Mouse (Mus musculus) MEL (cell line): Measurements from ENCODE around the gene Gpr156.

Experiments used
- CTCF ChIP-seq, 3 experiments: IDR thresholded peaks in 2 of 3; conservative IDR thresholded peaks in 1 of 3; 2 replicates each; pipeline ENCODE4 v1.5.1; 2011 to 2012; ENCODE audit warnings: low read length in 3 of 3, low read depth in 2 of 3, mild to moderate bottlenecking in 2 of 3, improper control_type of control experiment in 1 of 3, inconsistent platforms in 1 of 3, mixed read lengths in 1 of 3, moderate library complexity in 1 of 3; ENCODE audit not compliant: control insufficient read depth in 1 of 3, insufficient read depth in 1 of 3, poor library complexity in 1 of 3, severe bottlenecking in 1 of 3
- HCFC1 ChIP-seq: IDR thresholded peaks from 2 replicates; pipeline ENCODE4 v1.6.1; 2012; ENCODE audit warnings: low read depth, mild to moderate bottlenecking, inconsistent platforms, low read length, improper control_type of control experiment, moderate library complexity
- MAZ ChIP-seq: IDR thresholded peaks from 2 replicates; pipeline ENCODE4 v1.6.1; 2012; ENCODE audit warnings: low read depth, mild to moderate bottlenecking, inconsistent platforms, low read length, improper control_type of control experiment
- SIN3A ChIP-seq: IDR thresholded peaks from 2 replicates; pipeline ENCODE4 v1.6.1; 2012; ENCODE audit warnings: low read length, improper control_type of control experiment, inconsistent platforms
- USF1 ChIP-seq: IDR thresholded peaks from 2 replicates; pipeline ENCODE4 v1.6.1; 2014; ENCODE audit warnings: low read depth, mild to moderate bottlenecking, inconsistent platforms, low read length, improper control_type of control experiment, moderate library complexity
- ZKSCAN1 ChIP-seq: IDR thresholded peaks from 2 replicates; pipeline ENCODE4 v1.6.1; 2012; ENCODE audit warnings: low read depth, mild to moderate bottlenecking, inconsistent platforms, low read length, improper control_type of control experiment, moderate library complexity

- TF ChIP-seq ZKSCAN1: no peak
- TF ChIP-seq CTCF (IDR thresholded peaks at IDR 0.05 in 2 of 3, conservative IDR thresholded peaks at IDR 0.05 in 1 of 3; ENCODE audit: control insufficient read depth in 1 of 3, insufficient read depth in 1 of 3, low read depth in 2 of 3, low read length in 3 of 3, poor library complexity in 1 of 3, severe bottlenecking in 1 of 3): no peak
- TF ChIP-seq USF1: no peak
- no peak for TF ChIP-seq MAZ
- TF ChIP-seq SIN3A: no peak
- no peak for TF ChIP-seq HCFC1
Measured at GRCm38 (mm10) chr16:37937276-37937675, 21.0 kb downstream of the Gpr156 start.
